Mouse (Mus musculus) adrenal gland, adult 2 months (tissue): ENCODE measurements around the gene Slc27a2. TPM values are rescaled to one million over a fixed set of nuclear protein-coding genes. Genes with fewer than 3 reads are reported as not detected.
"Not testable (repeated sequence)": the region's sequence is repeated elsewhere in the genome, so short reads cannot be mapped to it uniquely, and the experiment has no call there.

Source experiments
- DNase-seq: peaks from one replicate; pipeline ENCODE4 v3.0.0; 2021
- polyA plus RNA-seq: library from polyadenylated mRNA; depleted of rRNA; stranded (reverse); fragments of >200 nt; gene quantifications from 2 replicates; pipeline ENCODE4 v1.2.3, GENCODE M21; 2012; rRNA removed
- total RNA-seq, 2 experiments: library from RNA; stranded (reverse); gene quantifications; 2 replicates each; pipeline ENCODE4 v1.2.3; 2021

The Slc27a2 gene
- total and polyA plus RNA-seq, 3 experiments: 19.8 to 62.9 (median 20.4) TPM

DNA sequence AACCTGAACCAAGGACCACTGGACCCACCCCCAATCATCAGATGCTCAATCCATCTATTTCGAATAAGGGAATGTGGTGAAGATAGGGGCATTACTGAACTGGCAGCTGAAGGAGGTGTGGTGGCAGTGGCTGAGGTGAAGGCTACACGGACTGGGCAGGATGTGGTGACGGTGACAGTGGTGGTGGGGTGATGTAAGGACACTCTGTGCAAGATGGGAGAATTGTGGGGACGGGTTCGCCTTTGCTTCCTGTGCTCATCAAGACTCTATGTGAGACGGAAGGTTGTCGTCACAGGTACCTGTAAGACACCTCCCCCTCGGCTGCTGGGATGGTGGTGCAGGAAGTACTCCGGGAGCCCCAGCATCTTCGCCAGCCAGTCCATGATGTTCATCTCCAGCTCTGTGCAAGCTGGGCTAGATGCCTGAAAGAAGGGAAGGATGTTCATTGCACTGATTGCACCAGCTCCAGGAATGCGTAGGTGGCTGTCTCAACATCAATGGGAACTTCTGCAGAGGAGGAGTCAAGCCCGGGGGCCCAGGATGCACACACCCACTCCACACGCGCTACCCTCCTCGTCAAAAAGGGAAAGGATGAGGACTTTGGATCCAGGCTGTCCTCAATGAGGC lies 54.0 kb downstream of the Slc27a2 start:
- DNase-seq: no peak

DNA sequence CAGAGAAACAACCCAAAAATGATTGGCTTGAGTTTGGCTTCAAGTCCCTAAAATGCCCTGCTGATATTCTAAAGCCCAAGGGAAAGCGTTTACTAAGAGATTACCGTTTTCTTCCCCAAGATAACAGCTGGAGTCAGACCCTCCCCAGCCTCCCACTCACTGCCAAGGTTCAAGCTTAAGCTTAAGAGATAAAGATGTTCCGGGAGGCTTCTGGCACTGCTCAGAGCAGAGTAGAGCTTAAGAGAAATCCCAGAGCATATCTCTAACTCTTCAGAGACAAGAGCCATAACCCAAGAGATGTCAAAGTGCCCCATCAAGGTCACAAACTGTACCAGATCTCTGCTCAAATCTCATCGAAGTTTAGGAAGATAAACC lies 54.5 kb downstream of the Slc27a2 start:
- no peak for DNase-seq

DNA sequence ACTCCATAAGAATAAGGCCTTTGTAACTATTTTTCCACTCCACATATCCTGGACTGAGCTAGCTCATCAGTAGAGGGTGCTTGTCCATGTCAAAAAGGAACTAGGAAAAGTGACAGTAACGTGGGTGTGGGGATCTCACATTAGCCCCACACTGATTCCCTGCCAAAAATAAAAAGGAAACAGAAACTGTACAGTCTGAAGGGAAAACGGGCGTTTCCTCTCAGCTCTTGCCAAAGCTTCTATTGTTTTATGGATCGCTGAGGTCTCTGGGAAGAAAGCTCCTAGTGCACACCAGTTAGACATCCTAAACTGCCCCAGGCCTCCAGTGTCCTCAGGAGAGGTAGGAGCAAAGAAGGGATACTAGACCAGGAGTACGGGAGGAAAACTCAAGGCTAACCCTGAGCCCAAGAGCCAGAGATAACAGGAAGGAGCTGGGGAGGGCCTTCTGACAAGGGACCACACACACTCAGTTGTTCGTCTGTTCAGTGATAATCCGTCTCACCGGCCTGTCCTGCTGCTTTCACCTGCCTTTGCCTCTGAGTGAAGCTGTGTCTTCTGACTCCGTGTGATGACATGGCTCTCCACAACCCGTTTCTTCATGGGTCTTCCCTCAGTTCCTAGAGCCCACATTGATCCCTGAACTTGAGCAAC lies 55.5 kb downstream of the Slc27a2 start:
- no peak for DNase-seq

GRCm38 (mm10) chr2:126609600-126609999 lies 57.4 kb downstream of the Slc27a2 start:
- not testable (repeated sequence) for DNase-seq

DNA sequence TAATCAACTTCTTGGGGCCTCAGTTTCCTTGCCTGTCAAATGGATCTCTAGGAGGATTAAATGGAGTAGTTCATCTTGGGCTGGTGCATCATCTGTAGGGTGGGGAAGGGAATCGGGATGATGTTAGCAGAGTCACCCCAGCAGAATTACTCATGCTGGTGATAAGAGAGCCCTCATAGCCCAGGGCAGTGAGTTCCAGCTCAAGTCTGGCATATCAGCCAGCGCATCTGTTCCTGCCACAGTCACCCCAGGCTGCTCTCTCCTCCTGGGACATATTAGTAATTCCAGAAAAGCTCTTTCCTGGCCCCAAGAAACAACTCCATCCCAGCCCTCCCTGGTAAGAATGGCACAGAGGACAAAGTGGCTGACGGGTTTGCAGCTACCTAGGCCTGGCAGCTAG lies 63.1 kb downstream of the Slc27a2 start:
- DNase-seq: no peak

DNA sequence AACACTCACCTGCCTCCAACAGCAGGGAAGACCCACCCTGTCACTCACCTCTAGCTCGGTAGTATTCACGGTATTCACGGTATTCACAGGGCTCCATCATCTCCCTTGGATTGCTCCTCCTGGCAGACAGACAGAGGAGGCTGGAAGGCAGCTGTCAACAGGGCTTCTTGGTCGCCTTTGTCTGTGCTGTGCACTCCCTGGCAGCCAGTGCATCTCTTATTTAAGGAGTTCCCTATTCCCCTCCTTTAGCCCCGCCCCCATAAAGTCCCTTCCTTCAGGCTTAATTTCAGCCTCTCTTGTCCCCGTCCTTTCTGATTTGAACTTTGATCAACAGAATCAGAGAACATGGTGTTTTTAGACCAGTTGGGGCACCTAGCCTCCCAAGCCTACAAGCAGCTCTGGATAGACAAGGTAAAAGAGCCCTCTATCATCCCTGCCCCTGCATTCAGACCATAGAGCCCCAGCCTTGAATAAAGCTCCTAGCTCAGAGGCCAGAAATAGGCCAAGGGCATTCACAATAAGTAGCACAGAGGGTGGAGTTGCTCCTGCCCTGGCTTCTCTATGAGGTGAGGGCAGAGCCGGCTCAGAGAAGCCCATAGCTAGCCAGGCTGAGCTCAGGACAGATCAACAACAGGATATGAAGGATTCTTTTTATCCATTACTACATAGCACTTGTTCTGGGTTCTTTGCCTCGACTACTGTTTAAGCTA lies 66.4 kb downstream of the Slc27a2 start:
- peak; percentile 64 for DNase-seq

DNA sequence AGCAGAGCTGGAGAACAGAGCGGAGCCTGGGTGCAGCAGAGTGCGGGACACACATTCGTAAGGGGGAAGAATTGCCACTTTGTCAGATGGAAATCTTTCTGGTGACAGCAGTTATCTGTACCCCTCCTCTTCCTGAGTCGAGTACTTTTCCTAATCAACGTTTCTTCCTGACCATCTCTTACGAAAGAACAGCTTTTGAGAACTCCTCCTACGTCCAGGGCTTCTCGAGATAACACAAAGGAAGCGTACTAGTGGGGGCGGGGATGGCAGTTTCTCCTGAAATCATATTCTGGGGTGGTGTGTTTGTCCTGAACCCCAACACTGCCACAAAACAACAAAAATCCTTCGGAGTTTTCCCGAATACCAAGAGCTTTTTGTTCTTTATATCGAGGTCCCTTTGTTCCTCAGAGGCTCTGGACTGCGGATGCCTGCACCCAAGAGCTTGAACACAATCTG lies 67.1 kb downstream of the Slc27a2 start, which contains the start of gene Hdc:
Gene Hdc, minus strand, starts transcription at position 51 of the 456 bp plus-strand sequence.
- DNase-seq: no peak

GRCm38 (mm10) chr2:126622455-126622854 lies 70.2 kb downstream of the Slc27a2 start:
- DNase-seq: no peak

DNA sequence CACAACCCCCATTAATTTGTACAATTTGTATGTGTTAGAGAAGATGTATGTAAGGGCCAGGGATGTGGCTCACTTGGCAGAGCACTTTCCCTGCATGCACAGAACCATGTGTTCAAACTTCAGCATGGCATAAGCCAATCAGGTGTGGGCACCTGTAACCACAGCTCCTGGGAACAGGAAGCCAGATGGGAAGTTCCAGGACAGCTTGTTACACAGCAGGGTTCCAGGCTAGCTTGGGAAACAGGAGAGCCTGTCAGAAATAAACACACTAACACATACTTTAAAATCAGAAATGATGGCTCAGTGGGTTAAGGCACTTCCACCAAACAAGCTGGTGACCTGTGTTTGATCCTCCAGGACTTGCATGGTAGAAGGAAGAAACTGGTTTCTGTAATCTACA lies 70.9 kb downstream of the Slc27a2 start:
- no peak for DNase-seq

GRCm38 (mm10) chr2:126628455-126628995 lies 76.3 kb downstream of the Slc27a2 start:
- no peak for DNase-seq

GRCm38 (mm10) chr2:126633165-126633564 lies 81.0 kb downstream of the Slc27a2 start:
- DNase-seq: no peak

DNA sequence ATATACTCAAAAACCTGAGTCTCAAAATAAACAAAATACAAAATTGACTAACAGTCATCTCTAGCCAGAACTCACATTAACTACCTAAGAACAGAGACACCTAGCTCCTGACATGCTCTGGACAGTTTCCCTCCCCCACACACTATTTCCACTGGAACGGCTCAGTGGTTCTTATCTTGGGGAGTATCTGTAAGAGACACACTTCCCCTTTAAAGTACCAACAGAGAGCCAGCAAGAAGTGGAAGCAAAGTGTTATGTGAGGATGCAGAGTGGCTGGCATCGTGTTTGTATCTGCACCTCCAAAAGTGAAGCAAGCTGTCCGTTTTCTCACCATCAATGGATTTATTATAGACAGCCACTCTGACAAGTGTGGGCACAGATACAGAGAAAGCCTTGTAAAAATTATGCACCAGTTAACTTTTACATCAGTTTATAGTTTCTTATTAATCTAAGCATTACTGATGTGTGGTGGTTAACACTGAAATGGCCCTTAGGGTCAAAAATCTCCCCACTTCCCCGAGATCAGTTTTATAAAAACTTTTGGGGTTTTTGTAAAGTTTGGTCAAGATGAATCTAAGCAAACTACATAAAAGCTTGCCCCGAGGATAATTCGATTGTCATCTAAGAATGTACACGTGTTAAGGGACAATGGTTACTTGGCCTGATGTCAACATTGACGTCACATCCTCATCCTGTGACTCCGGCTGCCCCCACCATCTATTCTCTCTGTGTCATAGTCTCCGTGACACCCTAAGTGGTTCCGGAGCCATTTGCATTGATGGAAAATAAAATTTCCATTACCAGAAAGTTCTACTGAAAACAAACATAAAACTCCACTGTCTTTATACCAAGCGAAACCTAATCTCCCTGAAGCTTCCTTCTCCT lies 84.0 kb downstream of the Slc27a2 start:
- no peak for DNase-seq

Other genes starting within 250 kb of the Slc27a2 start
- gene Atp8b4, start 51.7 kb upstream of the Slc27a2 start, total RNA-seq: 1 to 10 TPM in 1 of 2 experiments, under 1 TPM in 1; 0.98 to 1.1 TPM
- 0.09 and 0.16 TPM in 2 replicates for gene Atp8b4, start 51.7 kb upstream of the Slc27a2 start, polyA plus RNA-seq
- gene Hdc, start 66.9 kb downstream of the Slc27a2 start, total RNA-seq: 10 to 100 TPM in 1 of 2 experiments, 1 to 10 TPM in 1; 2.0 to 51.8 TPM
- 6.9 and 10.2 TPM in 2 replicates for gene Hdc, start 66.9 kb downstream of the Slc27a2 start, polyA plus RNA-seq
- 10 to 100 TPM; 14.9 to 22.3 TPM for gene Gabpb1, start 123.9 kb downstream of the Slc27a2 start, total RNA-seq
- 1.9 and 4.1 TPM in 2 replicates for gene Gabpb1, start 123.9 kb downstream of the Slc27a2 start, polyA plus RNA-seq
- gene Usp8, start 154.9 kb downstream of the Slc27a2 start, total RNA-seq: 10 to 100 TPM; 72.7 to 79.8 TPM
- gene Usp8, start 154.9 kb downstream of the Slc27a2 start, polyA plus RNA-seq: 10.8 and 13.2 TPM in 2 replicates
- gene Usp50, start 231.1 kb downstream of the Slc27a2 start, total RNA-seq: not detected
- gene Usp50, start 231.1 kb downstream of the Slc27a2 start, polyA plus RNA-seq: 0.30 and 0.54 TPM in 2 replicates